Mouse (Mus musculus) forebrain, embryonic 11.5 days (tissue): ENCODE measurements around the gene Olfr1099. TPM values are rescaled to one million over a fixed set of nuclear protein-coding genes. Genes with fewer than 3 reads are reported as not detected.

Experiments used
- ATAC-seq: fragments of 200-750 bp; cut with Nextera tagmentation; replicated peaks from 2 replicates; pipeline ENCODE4 v1.8.0; 2017; ENCODE audit warnings: moderate TSS enrichment; ENCODE audit not compliant: low FRiP score
- DNase-seq: peaks from one replicate; pipeline ENCODE4 v3.0.0-alpha.2; 2017; ENCODE audit warnings: low spot score
- H3K27ac ChIP-seq: fragments of 300-500 bp; sonication (generic); 2 replicates; pipeline ENCODE4 v1.5.1; 2014; ENCODE audit warnings: low read depth, low read length
- H3K27me3 ChIP-seq: fragments of 300-500 bp; sonication (generic); 2 replicates; pipeline ENCODE4 v1.6.1; 2014; ENCODE audit warnings: mild to moderate bottlenecking, low read length, mixed read lengths; ENCODE audit not compliant: control insufficient read depth, insufficient read depth
- H3K36me3 ChIP-seq: fragments of 300-500 bp; sonication (generic); 2 replicates; pipeline ENCODE4 v1.6.1; 2014; ENCODE audit warnings: mild to moderate bottlenecking, low read length, moderate library complexity, mixed read lengths; ENCODE audit not compliant: control insufficient read depth, insufficient read depth
- H3K4me1 ChIP-seq: fragments of 300-500 bp; sonication (generic); replicated peaks from 2 replicates; pipeline ENCODE4 v1.6.1; 2014; ENCODE audit warnings: low read length, mixed read lengths; ENCODE audit not compliant: control insufficient read depth, insufficient read depth
- H3K4me2 ChIP-seq: fragments of 300-500 bp; sonication (generic); 2 replicates; pipeline ENCODE4 v1.6.1; 2014; ENCODE audit warnings: low read depth, mild to moderate bottlenecking, low read length, moderate library complexity, mixed read lengths; ENCODE audit not compliant: severe bottlenecking
- H3K4me3 ChIP-seq: fragments of 300-500 bp; sonication (generic); 2 replicates; pipeline ENCODE4 v1.5.1; 2014; ENCODE audit warnings: low read depth, low read length
- H3K9ac ChIP-seq: fragments of 300-500 bp; sonication (generic); 2 replicates; pipeline ENCODE4 v1.6.1; 2014; ENCODE audit warnings: low read length
- H3K9me3 ChIP-seq: fragments of 300-500 bp; sonication (generic); 2 replicates; pipeline ENCODE4 v1.6.1; 2016; ENCODE audit warnings: low read length, mixed read lengths; ENCODE audit not compliant: control insufficient read depth
- WGBS: fragments of 180-500 bp; shearing (Covaris S2); extraction: QIAGEN DNeasy Blood & Tissue Kit; methylation state at CpG from one replicate; pipeline ENCODE4 v1.1.7; 2014; 5-methylcytosine and 5-hydroxymethylcytosine counted together
- polyA plus RNA-seq: library from polyadenylated mRNA; unstranded; fragments of >200 nt; fragmentation: Nextera tagmentation; extraction: Ambion mirVana; gene quantifications from 2 replicates; pipeline ENCODE4 v1.2.1, GENCODE M21; 2014

Olfr1099 gene
- polyA plus RNA-seq = not detected in 2 replicates

DNA sequence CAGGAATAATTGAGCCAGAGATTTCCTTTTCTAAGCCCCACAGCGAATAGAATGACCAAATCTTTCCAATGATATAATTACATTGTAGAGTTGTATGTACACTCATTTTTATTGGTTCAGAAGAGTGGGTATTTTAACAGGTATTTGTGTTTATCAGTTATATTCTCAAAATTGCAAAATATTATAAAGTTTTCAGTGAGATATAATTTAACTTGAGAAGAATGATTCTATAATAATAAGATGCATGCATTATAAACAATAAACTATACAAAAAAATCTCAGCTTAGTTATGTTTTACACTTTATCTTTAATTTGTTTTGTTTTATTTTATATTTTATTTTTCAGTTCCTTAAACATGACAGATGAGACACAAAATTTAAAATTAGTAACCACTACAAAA, at the start of gene Olfr1099:
Gene Olfr1099, minus strand, starts transcription at position 101 of the 400 bp plus-strand sequence.
- no peak within 1 kb of the TSS for H3K27ac ChIP-seq
- no peak within 1 kb of the TSS for H3K9ac ChIP-seq
- no peak within 1 kb of the TSS for H3K4me3 ChIP-seq
- H3K4me1 ChIP-seq = no peaks in the 10 kb centered on the region
- no peaks in the 10 kb centered on the region for H3K36me3 ChIP-seq
- ATAC-seq = no peak
- H3K4me2 ChIP-seq = no peak within 1 kb of the TSS
- DNase-seq = no peak
- 80% methylated on average over 1 of the region's 1 CpGs for WGBS
- H3K9me3 ChIP-seq = no peaks in the 10 kb centered on the region
- no peaks in the 10 kb centered on the region for H3K27me3 ChIP-seq

DNA sequence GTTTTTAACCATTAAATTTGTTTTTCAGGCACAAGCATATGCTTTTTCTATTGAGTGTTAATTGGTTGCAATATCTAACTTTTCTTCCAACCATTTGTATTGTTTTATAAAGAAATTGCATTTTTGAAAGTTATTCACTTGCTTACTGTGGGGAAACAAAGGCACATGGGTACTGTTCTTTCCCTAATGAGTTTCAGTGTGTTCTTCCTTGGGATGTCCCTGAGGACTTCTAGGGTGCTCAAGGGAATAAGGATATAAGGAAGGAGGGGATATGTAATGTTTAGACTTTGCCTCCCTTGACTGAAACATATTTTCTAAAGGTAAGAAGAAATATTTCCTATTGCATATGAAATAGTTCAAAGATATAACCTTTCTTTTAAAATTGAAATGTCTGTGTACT, 37.6 kb upstream of the Olfr1099 start, which contains the start of gene Olfr1102:
Gene Olfr1102, plus strand, starts transcription at position 301 of the 400 bp plus-strand sequence.
- Histone ChIP-seq H3K4me2 (no peak within 1 kb of the TSS), H3K27ac (no peak within 1 kb of the TSS), H3K9me3 (no peaks in the 10 kb centered on the region), H3K4me1 (no peaks in the 10 kb centered on the region), H3K36me3 (no peaks in the 10 kb centered on the region), H3K27me3 (no peaks in the 10 kb centered on the region), H3K9ac (no peak within 1 kb of the TSS), H3K4me3 (no peak within 1 kb of the TSS)
- DNase-seq (no peak), ATAC-seq (no peak)

DNA sequence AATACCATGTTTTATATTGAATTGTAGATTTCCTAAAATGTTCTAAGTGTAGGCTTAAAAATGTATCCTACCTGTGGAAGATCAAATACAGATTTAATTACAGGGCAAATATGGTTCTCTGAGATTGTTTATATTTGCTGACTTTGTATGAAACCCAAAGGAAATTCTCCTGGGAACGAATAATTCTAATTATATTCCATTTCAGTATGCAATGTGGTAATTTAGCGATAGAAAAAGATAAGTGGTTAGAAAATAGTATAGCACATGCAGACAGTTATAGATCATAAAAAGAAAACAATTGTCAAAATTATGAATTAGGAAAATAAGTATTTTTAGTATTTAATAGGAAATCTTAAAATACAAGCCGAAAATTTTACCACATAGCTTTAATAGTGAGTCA, 30.6 kb upstream of the Olfr1099 start, which contains the start of gene Olfr1101:
Gene Olfr1101, minus strand, starts transcription at position 101 of the 400 bp plus-strand sequence.
- no peaks in the 10 kb centered on the region for H3K9me3 ChIP-seq
- H3K36me3 ChIP-seq = no peaks in the 10 kb centered on the region
- ATAC-seq (no peak), DNase-seq (no peak)
- 80% methylated on average over 3 of the region's 3 CpGs for WGBS
- H3K4me2 ChIP-seq = no peak within 1 kb of the TSS
- no peaks in the 10 kb centered on the region for H3K27me3 ChIP-seq
- no peak within 1 kb of the TSS for H3K9ac ChIP-seq
- H3K4me3 ChIP-seq = no peak within 1 kb of the TSS
- H3K27ac ChIP-seq = no peak within 1 kb of the TSS
- H3K4me1 ChIP-seq = no peaks in the 10 kb centered on the region

DNA sequence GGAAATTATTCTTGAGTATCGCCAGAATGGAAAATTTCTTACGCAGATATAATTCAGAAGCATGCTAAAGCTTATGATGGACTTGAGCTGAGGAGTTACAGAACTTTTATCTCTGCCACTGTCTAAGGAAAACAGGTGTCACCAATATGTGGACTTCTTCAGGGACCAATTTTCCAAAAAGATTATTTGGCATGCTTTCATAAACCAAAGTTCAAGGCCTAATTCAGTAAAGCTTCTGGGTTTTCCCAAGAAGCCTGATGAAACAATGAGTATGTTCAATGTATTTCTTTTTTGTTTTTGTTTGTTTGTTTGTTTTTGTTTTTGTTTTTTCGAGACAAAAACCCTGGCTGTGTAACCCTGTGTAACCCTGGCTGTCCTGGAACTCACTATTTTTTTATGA, 19.4 kb upstream of the Olfr1099 start, which contains the start of gene Olfr1100:
Gene Olfr1100, minus strand, starts transcription at position 101 of the 400 bp plus-strand sequence.
- ATAC-seq (no peak), DNase-seq (no peak)
- H3K9ac ChIP-seq = no peak within 1 kb of the TSS
- H3K4me1 ChIP-seq = no peaks in the 10 kb centered on the region
- no peak within 1 kb of the TSS for H3K27ac ChIP-seq
- no peaks in the 10 kb centered on the region for H3K36me3 ChIP-seq
- H3K9me3 ChIP-seq = no peaks in the 10 kb centered on the region
- no peak within 1 kb of the TSS for H3K4me3 ChIP-seq
- 90% methylated on average over 3 of the region's 3 CpGs for WGBS
- H3K27me3 ChIP-seq = no peaks in the 10 kb centered on the region
- no peak within 1 kb of the TSS for H3K4me2 ChIP-seq

DNA sequence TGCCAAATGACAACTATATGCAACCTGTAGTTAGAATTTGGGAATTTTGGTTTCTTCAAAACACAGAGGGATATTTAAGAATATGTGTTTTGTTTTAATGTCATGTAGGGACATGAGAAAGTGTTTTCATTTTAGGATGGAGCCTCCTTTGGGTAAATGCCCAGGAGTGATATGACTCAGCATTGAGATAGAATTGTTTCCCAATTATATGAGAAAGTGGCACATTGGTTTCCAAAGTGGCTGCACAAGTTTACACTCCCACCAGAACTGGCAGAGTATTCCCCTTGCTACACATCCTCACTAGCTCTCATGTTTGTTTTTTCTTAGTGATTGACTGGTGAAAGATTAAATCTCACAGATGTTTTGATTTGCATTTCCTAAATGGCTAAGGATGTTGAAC, 33.9 kb downstream of the Olfr1099 start:
- DNase-seq (no peak), ATAC-seq (no peak)
- Histone ChIP-seq H3K4me3 (no peak overlapping the region), H3K27ac (no peak overlapping the region), H3K36me3 (no peaks in the 10 kb centered on the region), H3K27me3 (no peaks in the 10 kb centered on the region), H3K9ac (no peak overlapping the region), H3K9me3 (no peaks in the 10 kb centered on the region), H3K4me2 (no peak overlapping the region), H3K4me1 (no peaks in the 10 kb centered on the region)

DNA sequence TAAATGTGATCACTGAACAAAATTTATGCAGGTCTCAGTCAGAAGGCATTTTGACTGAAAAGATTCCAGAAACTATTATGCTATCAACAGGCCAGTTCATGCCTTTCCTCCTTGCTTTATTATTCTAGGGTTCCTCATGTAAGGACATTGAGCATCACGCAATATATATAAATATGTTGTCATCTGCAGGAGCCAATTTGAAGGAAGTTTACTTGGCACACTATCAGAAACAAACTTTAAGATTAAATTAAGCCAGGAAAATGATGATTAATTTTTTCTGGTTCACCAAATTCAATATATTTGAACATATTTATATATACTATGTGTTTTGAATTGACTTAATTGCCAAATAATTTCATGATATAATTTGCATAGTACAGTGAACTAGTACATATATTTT, 36.0 kb downstream of the Olfr1099 start, which contains the start of gene Olfr1098:
Gene Olfr1098, minus strand, starts transcription at position 101 of the 400 bp plus-strand sequence.
- Histone ChIP-seq H3K36me3 (no peaks in the 10 kb centered on the region), H3K27ac (no peak within 1 kb of the TSS), H3K9ac (no peak within 1 kb of the TSS), H3K4me1 (no peaks in the 10 kb centered on the region), H3K4me3 (no peak within 1 kb of the TSS), H3K4me2 (no peak within 1 kb of the TSS), H3K9me3 (no peaks in the 10 kb centered on the region), H3K27me3 (no peaks in the 10 kb centered on the region)
- no peak for ATAC-seq
- no peak for DNase-seq
- WGBS = 90% methylated on average over 1 of the region's 1 CpGs

DNA sequence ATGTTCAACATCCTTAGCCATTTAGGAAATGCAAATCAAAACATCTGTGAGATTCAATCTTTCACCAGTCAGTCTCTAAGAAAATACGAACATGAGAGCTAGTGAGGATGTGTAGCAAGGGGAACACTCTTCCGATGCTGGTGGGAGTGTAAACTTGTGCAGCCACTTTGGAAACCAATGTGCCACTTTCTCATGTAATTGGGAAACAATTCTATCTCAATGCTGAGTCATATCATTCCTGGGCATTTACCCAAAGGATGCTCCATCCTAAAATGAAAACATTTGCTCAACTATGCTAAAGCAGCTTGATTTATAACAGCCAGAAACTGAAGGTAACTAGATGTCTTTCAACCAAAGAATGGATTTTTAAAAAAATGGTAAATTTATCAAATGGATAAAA, 54.8 kb downstream of the Olfr1099 start:
- H3K36me3 ChIP-seq = no peaks in the 10 kb centered on the region
- H3K9ac ChIP-seq = no peak overlapping the region
- H3K9me3 ChIP-seq = no peaks in the 10 kb centered on the region
- H3K4me1 ChIP-seq = no peaks in the 10 kb centered on the region
- H3K4me2 ChIP-seq = no peak overlapping the region
- H3K4me3 ChIP-seq = no peak overlapping the region
- 92% methylated on average over 2 of the region's 2 CpGs for WGBS
- H3K27ac ChIP-seq = no peak overlapping the region
- DNase-seq (no peak), ATAC-seq (no peak)
- no peaks in the 10 kb centered on the region for H3K27me3 ChIP-seq

Other genes starting within 250 kb of the Olfr1099 start
- not detected in 2 replicates for gene Olfr1089, start 227.0 kb downstream of the Olfr1099 start, polyA plus RNA-seq
- gene Olfr1090, start 201.7 kb downstream of the Olfr1099 start, polyA plus RNA-seq = not detected in 2 replicates
- gene Olfr1093, start 178.2 kb downstream of the Olfr1099 start, polyA plus RNA-seq = not detected in 2 replicates
- gene Olfr141, start 150.7 kb downstream of the Olfr1099 start, polyA plus RNA-seq = not detected in 2 replicates
- gene Olfr1094, start 136.0 kb downstream of the Olfr1099 start, polyA plus RNA-seq = not detected in 2 replicates
- gene Olfr1095, start 109.0 kb downstream of the Olfr1099 start, polyA plus RNA-seq = not detected in 2 replicates
- gene Gm13723, start 85.9 kb downstream of the Olfr1099 start, polyA plus RNA-seq = not detected in 2 replicates
- not detected in 2 replicates for gene Olfr1097, start 68.5 kb downstream of the Olfr1099 start, polyA plus RNA-seq
- gene Olfr1098, start 36.1 kb downstream of the Olfr1099 start, polyA plus RNA-seq = not detected in 2 replicates
- gene Olfr1100, start 19.3 kb upstream of the Olfr1099 start, polyA plus RNA-seq = not detected in 2 replicates
- not detected in 2 replicates for gene Olfr1101, start 30.5 kb upstream of the Olfr1099 start, polyA plus RNA-seq
- not detected in 2 replicates for gene Olfr1102, start 37.7 kb upstream of the Olfr1099 start, polyA plus RNA-seq
- not detected in 2 replicates for gene Olfr1104, start 66.4 kb upstream of the Olfr1099 start, polyA plus RNA-seq
- gene Olfr1105, start 75.8 kb upstream of the Olfr1099 start, polyA plus RNA-seq = not detected in 2 replicates
- gene Olfr1106, start 91.6 kb upstream of the Olfr1099 start, polyA plus RNA-seq = not detected in 2 replicates
- not detected in 2 replicates for gene Olfr1107, start 115.1 kb upstream of the Olfr1099 start, polyA plus RNA-seq
- gene Olfr1109, start 135.3 kb upstream of the Olfr1099 start, polyA plus RNA-seq = not detected in 2 replicates
- not detected in 2 replicates for gene Olfr259, start 153.9 kb upstream of the Olfr1099 start, polyA plus RNA-seq
- not detected in 2 replicates for gene Olfr1110, start 179.6 kb upstream of the Olfr1099 start, polyA plus RNA-seq
- not detected in 2 replicates for gene Olfr1111, start 191.9 kb upstream of the Olfr1099 start, polyA plus RNA-seq
- gene Olfr1112, start 227.1 kb upstream of the Olfr1099 start, polyA plus RNA-seq = not detected in 2 replicates
- not detected in 2 replicates for gene Olfr1113, start 248.3 kb upstream of the Olfr1099 start, polyA plus RNA-seq